Mouse (Mus musculus) T-cell, adult 2 months (primary cell): ENCODE data around the gene Gpr85.

ENCODE experiments used
- DNase-seq: peaks from one replicate; pipeline ENCODE4 v3.0.0; 2022; ENCODE audit warnings: low spot score

Gene Gpr85

GRCm38 (mm10) chr6:13816661-13817060, 23.1 kb downstream of the Gpr85 start:
- no peak for DNase-seq

- no peak for DNase-seq
Measured at GRCm38 (mm10) chr6:13812157-13812556, 27.6 kb downstream of the Gpr85 start.

- DNase-seq: no peak
Measured at GRCm38 (mm10) chr6:13800071-13800470, 39.7 kb downstream of the Gpr85 start.

DNA sequence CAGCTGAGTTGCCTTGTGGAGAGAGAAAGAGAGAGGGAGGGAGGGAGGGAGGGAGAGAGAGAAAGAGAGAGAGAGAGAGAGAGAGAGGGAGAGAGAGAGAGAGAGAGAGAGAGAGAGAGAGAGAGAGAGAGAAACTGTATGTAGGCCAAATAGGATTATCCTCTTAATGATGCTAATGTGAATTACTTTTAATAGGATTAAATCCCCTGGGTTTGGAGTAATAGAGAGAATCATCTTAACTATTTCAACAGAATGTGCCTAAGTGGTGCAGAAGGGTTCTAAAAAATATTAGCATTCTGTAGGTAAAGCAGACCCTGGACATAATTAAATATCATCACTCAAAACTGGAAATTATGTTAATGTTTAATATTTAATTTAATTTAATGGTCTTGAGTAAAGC, 42.4 kb downstream of the Gpr85 start:
- DNase-seq: no peak
